Mouse (Mus musculus) C2C12 (cell line): ENCODE measurements at regions not wholly inside any gene's neighbourhood (a gene's known extent, or its start where the extent isn't known, plus 50 kb on each side); places are given as distances from the start of the nearest gene placed in this dataset.

ENCODE experiments used
- H3K27me3 ChIP-seq: one replicate; pipeline ENCODE4 v1.6.1; 2011; ENCODE audit not compliant: control insufficient read depth, insufficient read depth, insufficient read length
- H3K36me3 ChIP-seq: one replicate; pipeline ENCODE4 v1.6.1; 2011; ENCODE audit not compliant: control insufficient read depth, insufficient read depth
- H3K4me3 ChIP-seq: one replicate; pipeline ENCODE4 v1.5.1; 2011; ENCODE audit warnings: mild to moderate bottlenecking, control low read depth; ENCODE audit not compliant: poor library complexity, insufficient read depth, severe bottlenecking
- H3K79me2 ChIP-seq: one replicate; pipeline ENCODE4 v1.6.1; 2011; ENCODE audit not compliant: control insufficient read depth, insufficient read depth
- H3K79me3 ChIP-seq: one replicate; pipeline ENCODE4 v1.6.1; 2011; ENCODE audit warnings: low read depth, control low read depth
- H3ac ChIP-seq: one replicate; pipeline ENCODE3; 2011; ENCODE audit warnings: low read depth; ENCODE audit not compliant: control insufficient read depth, insufficient read length
- CEBPB ChIP-seq: IDR thresholded peaks from one replicate; pipeline ENCODE4 v1.6.1; 2011; ENCODE audit warnings: low read depth, mild to moderate bottlenecking, control low read depth, moderate library complexity
- CTCF ChIP-seq: IDR thresholded peaks from one replicate; pipeline ENCODE4 v1.5.1; 2011; ENCODE audit not compliant: control insufficient read depth, insufficient read depth, insufficient read length
- FOSL1 ChIP-seq: IDR thresholded peaks from one replicate; pipeline ENCODE4 v1.8.0; 2011; ENCODE audit warnings: mild to moderate bottlenecking, low read length; ENCODE audit not compliant: poor library complexity, insufficient read depth, severe bottlenecking
- MAX ChIP-seq: IDR thresholded peaks from one replicate; pipeline ENCODE4 v1.6.1; 2011; ENCODE audit warnings: mild to moderate bottlenecking, control low read depth
- MYOD1 ChIP-seq: IDR thresholded peaks from one replicate; pipeline ENCODE4 v1.6.1; 2011; ENCODE audit warnings: low read depth; ENCODE audit not compliant: control insufficient read depth, insufficient read length
- MYOG ChIP-seq: IDR thresholded peaks from one replicate; pipeline ENCODE4 v1.6.1; 2011; ENCODE audit not compliant: control insufficient read depth, insufficient read length; ENCODE audit errors: extremely low read depth
- USF1 ChIP-seq: IDR thresholded peaks from one replicate; pipeline ENCODE4 v1.6.1; 2011; ENCODE audit warnings: low read depth, mild to moderate bottlenecking, control low read depth, moderate library complexity

DNA sequence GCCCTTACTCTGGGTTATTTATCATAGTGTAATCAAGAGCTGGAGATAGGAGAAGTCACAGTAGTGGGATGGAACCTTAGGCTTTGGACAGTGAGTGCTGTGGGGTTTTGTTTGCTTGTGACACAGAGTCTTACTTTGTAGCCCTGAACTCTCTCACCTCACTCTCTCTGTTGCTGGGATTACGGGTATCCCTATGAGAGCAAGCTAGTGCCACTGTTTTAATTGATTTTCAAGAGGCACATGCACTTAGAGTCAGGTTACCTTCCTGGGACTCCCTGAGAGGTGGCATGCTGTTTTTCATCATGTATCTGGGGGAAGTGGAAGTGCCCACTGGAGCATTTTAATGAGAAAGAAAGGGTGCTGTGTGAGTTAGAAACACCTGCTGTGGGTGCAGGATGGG, 306.0 kb upstream of the Kazn start:
- Histone ChIP-seq H3K4me3 (no peak overlapping the region), H3K36me3 (no peaks in the 10 kb centered on the region), H3K27me3 (no peaks in the 10 kb centered on the region), H3K79me3 (no peaks in the 10 kb centered on the region), H3K79me2 (no peaks in the 10 kb centered on the region), H3ac (no peak overlapping the region)
- TF ChIP-seq CTCF (no peak), MYOG (no peak), MYOD1 (no peak), FOSL1 (no peak), CEBPB (no peak), MAX (no peak), USF1 (no peak)

DNA sequence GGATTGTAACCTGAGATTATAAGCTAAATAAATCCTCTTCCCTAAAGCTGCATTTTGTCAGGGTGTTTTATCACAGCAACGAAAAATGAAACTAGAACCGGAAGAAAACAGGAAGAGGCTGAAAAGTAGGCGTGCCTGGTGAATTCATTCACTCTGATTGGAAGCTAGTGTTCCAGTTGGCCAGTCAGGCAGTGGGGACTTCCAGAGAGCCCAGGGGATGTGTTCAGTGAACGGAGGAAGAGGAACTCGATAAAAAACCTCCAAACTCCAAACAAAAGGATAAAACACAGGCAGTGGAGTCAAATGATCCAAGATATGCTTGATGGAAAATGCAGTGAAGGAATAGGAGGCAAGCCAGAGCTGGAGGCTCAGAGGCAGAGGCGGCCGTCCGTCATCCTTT, 305.5 kb upstream of the Kazn start:
- H3K79me2 ChIP-seq, result no peaks in the 10 kb centered on the region
- no peak overlapping the region for H3K4me3 ChIP-seq
- no peaks in the 10 kb centered on the region for H3K79me3 ChIP-seq
- H3ac ChIP-seq, result no peak overlapping the region
- H3K36me3 ChIP-seq, result no peaks in the 10 kb centered on the region
- H3K27me3 ChIP-seq, result no peaks in the 10 kb centered on the region
- TF ChIP-seq CEBPB (no peak), MYOD1 (no peak), MYOG (no peak), FOSL1 (no peak), MAX (no peak), USF1 (no peak), CTCF (no peak)

DNA sequence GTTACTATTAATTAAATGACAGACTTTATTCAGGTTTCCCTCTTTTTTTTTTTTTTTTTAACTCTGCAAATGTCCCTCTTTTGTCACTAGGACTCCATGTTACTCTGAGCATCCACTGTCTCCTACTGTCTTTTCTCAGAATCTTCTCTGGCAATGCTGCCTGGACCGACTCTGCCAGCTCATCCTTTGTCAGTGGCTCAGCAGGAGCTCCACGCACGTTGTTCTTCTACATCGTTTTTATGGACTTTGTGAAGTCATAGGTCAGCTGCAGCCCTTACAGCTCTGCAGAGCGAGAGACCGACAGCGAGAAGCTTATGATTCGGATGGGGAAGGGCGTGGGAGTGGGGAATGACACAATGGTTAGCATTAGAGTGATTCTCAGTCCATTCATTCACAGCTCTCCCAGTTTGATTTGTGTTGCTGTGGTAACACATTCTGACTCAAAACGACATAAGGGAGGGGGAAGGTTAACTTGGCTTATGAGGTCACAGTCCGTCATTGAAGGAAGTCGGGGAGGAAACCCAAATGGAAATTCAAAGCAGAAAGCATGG, 300.1 kb upstream of the Kazn start:
- no peaks in the 10 kb centered on the region for H3K27me3 ChIP-seq
- TF ChIP-seq USF1, result no peak
- TF ChIP-seq MYOD1, result no peak
- TF ChIP-seq FOSL1, result no peak
- H3ac ChIP-seq, result no peak overlapping the region
- no peaks in the 10 kb centered on the region for H3K36me3 ChIP-seq
- no peaks in the 10 kb centered on the region for H3K79me2 ChIP-seq
- H3K79me3 ChIP-seq, result no peaks in the 10 kb centered on the region
- H3K4me3 ChIP-seq, result no peak overlapping the region

DNA sequence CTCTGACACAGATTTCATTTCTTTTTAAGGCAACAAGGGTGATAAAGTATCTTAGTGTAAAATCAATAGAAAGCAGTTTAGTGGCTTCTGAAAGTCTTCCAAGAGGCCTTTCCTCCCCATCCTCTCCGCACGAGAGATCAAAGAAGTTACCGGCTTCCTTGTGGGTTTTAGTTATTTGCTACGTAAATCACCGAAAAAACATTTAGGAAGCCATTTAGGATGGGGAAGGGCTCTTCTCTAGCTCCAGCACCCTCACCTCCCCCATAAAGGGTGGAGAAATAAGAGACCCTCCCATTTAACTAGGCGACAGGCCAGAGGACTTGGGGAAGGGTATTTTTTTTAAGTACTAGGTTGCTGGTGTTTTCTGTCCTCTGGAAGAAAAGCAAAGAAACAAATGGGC, 287.9 kb upstream of the Kazn start:
- H3K79me3 ChIP-seq, result no peaks in the 10 kb centered on the region
- no peaks in the 10 kb centered on the region for H3K27me3 ChIP-seq
- TF ChIP-seq FOSL1 (no peak), MYOG (no peak), CTCF (no peak), CEBPB (no peak), USF1 (no peak), MYOD1 (no peak), MAX (no peak)
- no peak overlapping the region for H3K4me3 ChIP-seq
- no peaks in the 10 kb centered on the region for H3K36me3 ChIP-seq
- H3K79me2 ChIP-seq, result no peaks in the 10 kb centered on the region
- no peak overlapping the region for H3ac ChIP-seq

DNA sequence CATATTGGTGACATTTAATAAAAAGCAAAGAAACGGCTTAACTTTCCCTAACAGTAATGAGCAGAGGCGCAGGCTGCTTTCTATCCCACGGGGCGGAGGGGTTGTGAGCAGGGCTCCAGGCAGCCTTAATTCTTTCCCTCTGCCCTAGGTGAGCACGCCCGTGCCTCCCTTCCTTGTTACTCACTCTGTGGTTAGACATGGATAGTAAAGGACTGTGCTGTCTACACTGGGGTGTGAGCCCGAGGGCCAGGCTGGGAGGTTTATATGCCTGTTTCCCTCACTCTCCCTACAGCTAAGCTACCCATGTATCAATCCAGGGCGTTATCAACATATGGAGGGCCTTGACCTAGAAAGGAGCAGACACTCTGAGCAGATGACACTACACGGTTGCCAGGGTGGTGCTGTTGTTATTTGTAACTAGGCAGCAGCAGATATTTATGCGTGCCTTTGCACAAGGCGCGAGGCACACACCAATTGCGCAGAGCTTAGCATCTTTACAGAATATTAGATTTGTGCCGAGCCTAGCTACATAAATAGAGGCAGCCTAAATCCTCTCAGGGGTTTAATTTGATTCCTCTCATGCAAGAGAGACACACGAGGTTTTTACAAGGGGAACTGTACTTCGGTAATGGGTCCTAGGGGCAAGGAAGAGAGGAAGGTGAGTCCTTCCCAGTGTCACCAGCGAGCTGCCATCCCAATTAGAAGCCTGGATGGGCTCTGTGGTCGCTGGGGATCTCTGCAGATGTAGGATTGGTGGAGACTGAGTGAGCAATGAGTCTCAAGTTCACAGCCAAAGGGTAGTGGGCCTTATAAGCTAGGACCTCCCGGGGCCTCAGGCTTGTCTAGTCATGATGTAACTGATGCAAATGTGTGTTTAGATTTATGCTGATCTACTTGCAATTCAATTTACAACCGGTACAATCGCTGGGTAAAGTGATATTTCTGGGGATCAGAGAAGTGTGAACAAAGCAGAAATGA, 278.6 kb upstream of the Kazn start:
- TF ChIP-seq MAX (no peak), FOSL1 (no peak), CEBPB (no peak), USF1 (no peak), CTCF (no peak), MYOD1 (no peak), MYOG (no peak)
- Histone ChIP-seq H3K36me3 (no peaks in the 10 kb centered on the region), H3K27me3 (no peaks in the 10 kb centered on the region), H3K79me2 (no peaks in the 10 kb centered on the region), H3K79me3 (no peaks in the 10 kb centered on the region), H3ac (no peak overlapping the region), H3K4me3 (no peak overlapping the region)

DNA sequence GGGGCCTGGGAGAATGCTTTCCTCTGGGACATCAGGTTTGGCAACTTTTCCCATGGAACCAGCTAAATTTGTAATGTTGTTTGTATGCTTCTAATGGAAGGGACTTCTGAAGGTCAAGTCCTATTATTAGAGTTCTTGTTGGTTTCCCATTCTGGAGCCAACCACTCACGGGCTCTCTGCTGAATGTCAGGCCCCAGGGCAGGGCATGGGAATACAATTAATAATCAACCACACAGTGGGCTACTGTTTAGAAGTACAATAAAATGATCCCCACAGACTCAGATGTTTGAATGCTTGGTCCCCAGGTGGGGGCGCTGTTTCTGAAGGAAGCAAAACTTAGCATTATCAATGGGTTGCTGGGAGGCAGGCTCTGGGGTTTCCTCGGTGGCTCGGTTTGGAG, 275.6 kb upstream of the Kazn start:
- Histone ChIP-seq H3K36me3 (no peaks in the 10 kb centered on the region), H3K79me3 (no peaks in the 10 kb centered on the region), H3K79me2 (no peaks in the 10 kb centered on the region), H3K4me3 (no peak overlapping the region), H3ac (no peak overlapping the region), H3K27me3 (no peaks in the 10 kb centered on the region)
- TF ChIP-seq MAX (no peak), FOSL1 (no peak), CEBPB (no peak), MYOG (no peak), MYOD1 (no peak), USF1 (no peak), CTCF (no peak)
